Mouse (Mus musculus): ENCODE results near the gene Fhl2.

Fhl2 gene

DNA sequence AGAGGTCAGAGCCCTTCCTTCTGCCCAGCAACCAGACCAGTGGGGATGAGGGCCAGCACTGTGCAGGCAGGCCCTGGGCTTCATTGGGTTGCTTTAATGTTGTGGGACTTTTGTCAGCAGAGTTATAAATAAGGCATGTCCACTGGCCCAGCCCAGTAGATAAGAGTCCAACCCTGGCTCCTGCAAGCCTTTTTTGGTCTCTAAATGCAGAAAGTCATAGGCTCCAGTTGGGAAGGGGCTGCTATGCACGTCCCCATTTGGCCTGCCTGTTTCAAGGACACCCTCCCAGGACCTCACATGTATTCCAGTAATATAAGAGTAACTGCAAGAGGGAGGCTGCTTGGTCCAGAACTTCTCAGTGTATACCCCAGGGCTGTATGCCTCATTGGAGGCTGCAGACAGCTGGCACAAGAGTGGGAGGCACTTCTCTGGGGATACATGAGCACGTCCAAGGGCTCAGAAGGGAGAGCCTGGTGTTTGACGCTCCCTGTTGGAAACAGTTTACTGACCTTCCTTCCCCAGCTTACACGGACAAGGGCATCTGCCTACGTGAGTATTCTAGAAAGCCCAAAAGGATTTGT lies at the start of gene Fhl2:
Fhl2 (minus strand) TSS at position 324 of the 581 bp plus-strand sequence.
- DNase-seq (ENCODE audit: low spot score in 2 of 2): no peak

DNA sequence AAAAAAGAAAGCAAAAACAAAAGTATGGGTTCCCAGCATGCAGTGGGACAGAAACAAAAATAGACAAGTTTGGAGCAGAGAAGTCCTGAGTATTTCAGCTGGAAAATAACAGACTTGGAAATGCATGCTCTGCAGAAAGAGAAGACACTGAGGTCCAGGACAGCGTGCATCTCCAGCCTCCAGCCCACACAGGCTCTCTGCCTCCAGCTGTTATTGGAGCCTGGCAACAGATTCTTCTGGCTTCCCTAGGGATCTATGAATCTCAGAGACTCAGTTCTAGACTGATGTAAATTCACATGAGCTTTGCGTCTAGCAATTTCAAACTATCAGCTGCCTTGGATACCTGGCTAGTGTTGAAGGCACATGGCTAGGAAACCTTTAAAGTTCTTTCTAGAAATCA lies 48.2 kb upstream of the Fhl2 start:
- no peak for DNase-seq (ENCODE audit: low spot score in 2 of 2)

DNA sequence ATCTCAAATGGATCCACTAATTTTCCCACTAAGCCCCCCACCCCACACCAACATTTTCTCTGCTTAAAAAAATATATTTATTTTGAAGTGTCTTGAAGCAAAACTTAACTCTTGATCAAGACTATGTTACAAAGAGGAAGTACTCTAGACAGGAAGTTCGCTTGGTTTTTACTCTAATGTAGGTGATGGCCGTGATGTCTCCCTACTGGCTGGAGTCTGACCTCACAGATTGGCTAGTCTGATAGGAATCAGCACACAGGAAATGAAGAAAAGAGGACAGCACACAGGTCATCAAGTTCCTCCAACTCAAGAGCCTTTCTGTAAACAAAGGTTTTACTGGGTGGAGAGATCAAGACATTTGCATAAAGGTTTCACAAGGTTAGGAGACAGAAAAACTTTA lies 44.4 kb upstream of the Fhl2 start:
- no peak for DNase-seq (ENCODE audit: low spot score in 2 of 2)

DNA sequence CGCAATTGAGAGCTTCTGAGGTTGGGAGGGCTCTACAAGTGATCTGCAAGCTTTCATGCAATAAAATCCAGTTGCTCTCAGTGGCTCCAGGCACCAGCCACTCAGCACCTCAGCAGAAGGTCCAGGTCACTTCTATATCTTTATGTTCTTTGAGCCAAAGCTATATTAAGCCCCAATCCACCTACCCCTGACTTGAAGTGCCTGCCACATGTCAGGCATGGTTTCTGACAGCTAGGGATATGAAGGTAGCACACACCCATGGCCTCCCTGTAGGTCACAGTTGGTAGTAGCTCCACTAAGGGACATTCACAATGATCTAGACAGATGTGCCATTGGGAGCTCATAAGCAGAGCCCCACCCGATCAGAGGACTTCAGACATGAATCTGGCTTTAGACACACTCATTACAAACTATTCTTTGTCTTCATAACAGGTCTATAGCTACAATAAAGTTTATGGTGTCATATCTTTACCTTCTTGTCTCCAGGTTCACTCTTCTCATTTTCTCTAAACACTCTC lies 43.1 kb upstream of the Fhl2 start:
- no peak for DNase-seq (ENCODE audit: low spot score in 2 of 2)

DNA sequence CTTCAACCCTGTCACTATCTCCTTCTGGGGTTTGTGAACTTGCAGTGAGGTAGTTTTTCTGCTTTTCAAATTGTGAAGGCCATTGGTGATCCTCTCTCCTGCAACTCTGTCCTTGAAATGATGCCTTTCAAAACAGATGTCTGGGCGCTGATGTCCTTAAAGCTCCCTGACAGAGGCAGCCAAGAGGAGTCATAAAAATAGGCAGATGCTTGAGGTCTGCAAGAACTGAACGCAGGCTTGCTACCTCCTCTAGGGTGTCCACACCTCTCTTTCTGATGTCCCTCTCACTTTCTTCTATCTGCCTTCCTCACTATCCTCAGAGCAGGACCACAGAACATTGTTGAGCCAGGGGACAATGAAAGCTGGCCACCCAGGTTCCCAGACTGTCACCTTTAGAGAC lies 41.7 kb upstream of the Fhl2 start:
- no peak for DNase-seq (ENCODE audit: low spot score in 2 of 2)

DNA sequence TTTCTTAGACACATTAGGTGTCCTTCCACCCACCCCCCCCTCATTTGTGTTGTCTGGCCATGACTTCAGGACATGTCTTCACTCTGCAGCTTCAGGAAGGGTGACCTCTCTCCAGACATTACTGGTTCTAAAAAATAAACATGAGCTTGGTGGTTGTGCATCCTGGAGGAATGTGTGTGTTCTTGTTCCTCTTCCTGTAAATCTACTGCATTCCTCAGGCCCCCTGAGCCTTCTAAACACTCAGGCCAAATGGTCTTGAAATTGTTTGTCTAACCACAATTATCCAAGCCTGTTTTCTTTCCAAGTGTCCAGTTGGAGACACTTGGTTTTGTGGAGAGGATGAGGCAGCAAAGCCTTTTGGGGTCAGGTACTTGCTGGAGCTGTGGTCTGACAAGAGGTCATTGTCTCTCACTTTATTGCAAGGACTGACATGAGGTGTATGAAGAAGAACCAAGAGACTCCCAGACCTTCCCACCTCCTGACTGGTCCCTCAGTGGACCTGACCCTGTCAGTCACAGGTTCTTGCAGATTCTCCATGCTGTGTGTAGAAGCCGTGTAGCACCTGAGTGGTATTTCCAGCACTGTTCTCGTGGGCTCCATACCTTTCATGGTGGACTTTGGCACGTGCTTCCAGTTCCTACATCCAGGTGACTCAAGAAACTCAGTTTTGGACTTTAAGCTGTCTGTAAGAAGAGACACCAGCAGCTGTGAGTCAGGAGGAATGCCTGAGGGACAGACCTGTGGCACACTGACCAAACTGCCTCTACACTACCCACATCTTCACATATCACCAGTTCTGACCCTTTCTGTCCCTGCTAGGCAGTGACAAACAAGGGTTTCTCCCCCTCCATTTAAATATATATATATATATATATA lies 40.8 kb upstream of the Fhl2 start:
- no peak for DNase-seq (ENCODE audit: low spot score in 2 of 2)

DNA sequence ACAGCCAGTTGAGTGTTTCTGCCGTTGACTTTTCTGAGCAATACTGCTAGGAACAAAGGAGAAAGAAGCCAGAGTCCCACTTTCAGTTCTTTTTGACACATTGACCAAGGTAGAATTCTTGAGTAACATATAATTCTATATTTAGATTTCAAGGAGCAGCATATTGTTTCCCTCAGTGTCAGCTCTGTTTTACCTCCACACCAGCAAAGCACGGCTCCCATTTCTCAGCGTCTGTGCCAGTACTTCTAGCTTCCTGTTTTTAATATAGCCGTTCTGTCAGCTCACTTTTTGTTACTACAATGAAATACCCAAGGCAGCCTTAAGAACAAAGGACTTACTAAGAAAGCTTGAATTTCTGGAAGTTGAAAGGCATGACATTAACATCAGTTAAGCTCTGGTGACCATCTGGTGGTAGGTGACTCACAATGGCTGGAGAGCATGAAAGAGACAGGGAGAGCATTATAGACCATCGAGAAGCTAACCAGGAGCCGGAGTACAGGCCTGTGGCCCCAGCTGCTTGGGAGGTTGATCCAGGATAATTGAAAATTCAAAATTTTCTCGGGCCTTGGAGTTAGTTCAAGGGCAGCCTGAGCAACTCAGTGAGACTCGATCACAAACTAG lies 28.9 kb upstream of the Fhl2 start:
- no peak for DNase-seq (ENCODE audit: low spot score in 2 of 2)

DNA sequence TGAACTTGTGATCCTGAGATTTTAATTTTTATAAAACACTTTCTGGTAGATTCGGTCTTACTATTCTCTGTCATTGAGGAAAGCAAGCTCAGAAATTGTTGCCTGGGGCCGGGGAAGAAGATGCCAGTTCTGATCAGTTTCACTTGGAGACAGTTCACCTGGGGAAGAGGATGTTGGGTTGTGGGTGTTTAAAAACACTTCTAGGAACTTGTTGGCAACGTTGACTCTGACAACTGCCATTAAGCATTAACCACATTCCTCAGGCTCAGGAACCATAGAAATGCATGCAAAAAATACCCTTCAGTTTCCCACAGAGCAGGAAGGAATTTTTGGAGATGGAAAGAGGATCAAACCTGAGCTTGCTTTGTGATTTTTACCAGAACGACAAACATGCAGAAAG lies 28.2 kb upstream of the Fhl2 start:
- DNase-seq (ENCODE audit: low spot score in 2 of 2): no peak

DNA sequence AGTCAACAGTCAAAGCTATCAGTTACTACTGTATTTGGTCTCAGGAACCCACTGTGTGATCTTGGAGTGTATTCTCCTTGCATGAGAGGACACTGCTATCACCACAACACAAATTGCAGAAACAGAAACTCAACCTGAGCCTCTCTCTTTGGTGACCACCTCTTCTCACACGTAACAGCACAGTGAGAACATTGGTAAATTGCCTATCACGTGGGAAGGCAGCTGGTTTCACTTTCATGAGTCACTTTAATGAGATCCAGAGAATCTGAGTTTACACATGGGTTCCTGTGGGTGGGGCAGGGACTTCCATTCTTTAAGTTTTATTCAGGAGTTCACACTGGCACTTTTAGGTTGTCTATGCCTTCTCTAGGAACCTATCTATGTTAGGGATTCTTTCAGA lies 27.4 kb upstream of the Fhl2 start:
- DNase-seq (ENCODE audit: low spot score in 2 of 2): no peak

DNA sequence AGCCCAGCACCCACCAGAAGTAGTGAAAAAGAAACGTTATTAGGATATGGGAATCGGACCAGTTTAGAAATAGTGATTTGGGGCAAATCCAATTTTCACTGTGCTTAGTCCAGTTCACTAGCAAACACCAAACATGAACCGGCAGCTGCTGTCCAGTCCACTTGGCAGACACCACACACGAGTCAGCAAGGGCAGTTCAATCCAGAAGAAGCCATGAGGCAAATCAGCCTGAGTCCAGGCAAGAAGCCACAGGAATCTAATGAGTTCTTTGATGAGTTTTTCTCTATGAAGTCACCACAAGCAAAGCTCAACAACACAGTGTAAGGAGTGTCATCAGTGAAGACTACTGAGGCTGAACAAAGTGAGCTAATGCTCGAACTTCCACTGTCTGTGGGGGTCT lies 26.3 kb upstream of the Fhl2 start:
- DNase-seq (ENCODE audit: low spot score in 2 of 2): no peak

DNA sequence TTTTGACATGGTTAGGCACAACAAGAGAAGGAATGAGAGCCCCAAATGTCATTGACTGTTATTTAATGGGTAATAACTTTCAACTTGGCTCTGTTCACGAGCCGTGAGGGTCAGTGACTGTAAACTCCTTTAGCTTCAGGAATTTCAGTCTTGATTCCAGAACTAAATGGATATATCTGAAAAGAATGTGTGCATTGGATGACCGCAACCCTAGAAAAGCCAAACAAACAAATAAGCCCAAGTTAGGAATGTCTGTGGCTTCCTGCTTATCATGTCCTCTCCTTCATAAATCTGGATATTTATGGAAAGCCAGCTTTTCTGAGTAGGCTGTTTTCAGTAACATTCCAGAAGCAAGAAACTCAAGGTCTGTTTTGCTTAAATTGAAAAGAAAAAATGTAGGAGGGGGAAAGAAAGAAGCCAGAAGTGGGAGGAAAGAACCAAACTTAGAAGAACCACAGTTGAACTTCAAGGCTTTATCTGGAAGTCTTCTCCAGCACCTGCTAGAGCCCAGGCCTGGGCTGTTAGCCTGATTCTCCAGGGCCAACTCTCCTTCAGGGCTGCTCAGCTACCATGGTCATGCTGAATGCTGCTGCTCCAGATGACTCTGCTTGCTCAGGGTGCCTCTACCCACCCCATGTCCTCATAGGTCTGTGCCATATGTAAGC lies 21.4 kb upstream of the Fhl2 start:
- DNase-seq (ENCODE audit: low spot score in 2 of 2): no peak

DNA sequence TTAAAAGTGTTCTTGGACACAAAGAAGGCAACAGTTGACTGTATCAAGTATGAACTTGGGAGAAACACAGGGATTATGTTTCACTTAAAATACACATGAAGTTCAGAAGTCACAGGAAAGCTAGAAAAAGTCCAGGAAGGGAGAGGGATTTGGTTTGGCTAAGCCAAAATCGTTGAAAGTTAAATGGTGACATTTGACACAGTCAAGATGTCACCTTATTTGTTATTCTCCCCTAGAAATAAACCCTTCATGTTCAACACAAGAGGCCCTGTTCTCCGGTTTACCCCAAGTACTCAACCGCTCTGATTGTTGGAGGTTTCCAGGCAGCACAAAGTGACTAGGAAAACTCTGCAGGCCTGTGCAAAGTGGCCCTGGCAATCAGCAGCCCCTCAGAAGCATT lies 18.8 kb upstream of the Fhl2 start:
- DNase-seq (ENCODE audit: low spot score in 2 of 2): no peak

DNA sequence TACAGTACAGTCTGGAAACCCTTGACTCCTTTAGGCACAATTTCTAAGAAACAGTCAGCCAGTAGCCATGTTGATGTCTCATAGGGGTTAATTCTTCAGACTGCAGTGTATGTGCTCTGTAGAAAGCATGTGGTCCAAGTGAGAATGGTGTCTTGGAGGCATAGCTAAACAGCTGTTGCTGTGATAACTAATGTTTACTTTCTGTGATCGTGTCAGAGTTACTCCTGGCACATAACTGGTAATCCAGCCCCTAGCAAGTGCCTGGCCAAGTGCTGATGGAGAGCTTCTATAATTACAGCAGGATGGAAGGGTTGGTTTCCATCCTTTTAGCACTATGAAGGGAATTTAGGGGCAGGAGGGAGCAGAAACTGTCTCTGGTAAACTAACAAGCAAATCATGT lies 14.5 kb upstream of the Fhl2 start:
- no peak for DNase-seq (ENCODE audit: low spot score in 2 of 2)

DNA sequence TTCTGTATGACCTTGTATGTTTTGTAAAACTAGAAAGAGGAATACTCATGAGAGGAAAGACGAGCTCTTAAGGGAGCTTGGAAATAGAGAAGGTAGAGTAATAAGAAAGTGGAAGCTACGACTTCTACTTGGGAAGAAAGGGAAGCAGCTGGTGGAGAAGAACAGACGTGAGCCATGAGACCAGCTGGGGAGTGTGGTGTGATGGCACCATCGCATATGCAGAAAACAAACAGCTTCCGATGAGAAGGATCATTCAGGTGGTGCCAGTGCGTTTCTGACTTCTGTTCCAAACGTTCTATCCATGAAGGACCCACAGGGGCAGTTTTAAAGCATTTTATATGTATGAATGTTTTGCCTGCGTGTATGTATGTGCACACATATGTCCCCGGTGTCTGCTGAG lies 13.5 kb upstream of the Fhl2 start:
- DNase-seq (ENCODE audit: low spot score in 2 of 2): no peak

DNA sequence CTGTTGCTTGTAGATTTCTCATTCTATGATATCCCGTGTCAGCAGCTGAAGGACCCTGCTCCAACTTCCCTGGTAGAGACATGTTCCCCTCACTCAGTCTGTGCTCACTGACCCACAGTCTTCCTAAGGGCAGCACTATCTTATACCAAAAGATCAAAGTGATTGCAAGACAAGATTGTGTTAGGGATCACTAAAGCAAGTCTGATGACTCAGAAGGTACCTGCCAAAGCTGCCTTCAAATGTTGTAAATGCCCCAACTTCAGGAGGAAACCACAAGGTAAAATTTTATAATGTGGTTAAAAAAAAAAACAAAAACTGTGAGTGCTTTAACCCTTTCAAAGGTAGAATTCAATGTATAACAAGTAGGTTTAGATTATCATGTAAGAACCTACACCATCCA lies 10.4 kb upstream of the Fhl2 start:
- no peak for DNase-seq (ENCODE audit: low spot score in 2 of 2)

DNA sequence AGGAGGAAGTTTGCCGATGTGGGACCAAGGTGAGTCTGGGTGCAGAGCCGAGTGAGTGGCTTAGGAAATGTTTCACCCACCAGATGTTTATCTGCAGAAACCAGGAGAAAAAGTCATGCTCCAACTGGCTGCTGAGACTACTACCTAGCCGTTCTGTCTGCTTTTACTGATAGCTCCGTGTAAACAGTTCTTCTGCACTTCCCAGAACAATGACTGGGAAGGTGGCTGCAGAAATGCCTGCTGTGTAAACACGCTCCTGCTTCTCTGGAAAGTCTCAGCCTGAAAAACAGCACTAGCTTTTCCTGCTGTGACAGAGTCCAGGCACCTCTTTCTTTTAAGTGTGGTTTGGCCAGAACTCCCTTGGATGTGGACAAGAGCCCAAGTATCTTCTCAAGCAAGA lies 6.5 kb upstream of the Fhl2 start:
- DNase-seq (ENCODE audit: low spot score in 2 of 2): no peak

DNA sequence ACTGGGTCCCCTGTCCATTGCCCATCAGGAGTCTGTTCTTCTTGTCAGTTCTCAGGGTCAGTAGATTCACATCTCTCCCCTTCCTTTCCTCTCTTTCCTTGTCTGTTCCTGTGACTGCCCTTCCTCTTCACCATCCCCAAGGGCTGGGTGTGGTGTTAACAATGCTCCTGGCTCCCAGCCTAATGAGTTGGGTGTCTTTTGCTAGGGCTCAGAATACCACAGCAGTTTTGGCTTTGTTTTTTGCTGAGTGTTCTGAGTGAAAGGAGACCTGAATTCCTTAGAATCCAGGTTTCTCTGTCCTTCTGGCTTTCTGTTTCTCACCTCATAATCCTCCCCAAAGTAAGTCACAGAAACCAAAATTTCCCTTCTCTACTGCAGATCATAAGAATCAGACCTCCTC lies 5.4 kb upstream of the Fhl2 start:
- DNase-seq (ENCODE audit: low spot score in 2 of 2): no peak

DNA sequence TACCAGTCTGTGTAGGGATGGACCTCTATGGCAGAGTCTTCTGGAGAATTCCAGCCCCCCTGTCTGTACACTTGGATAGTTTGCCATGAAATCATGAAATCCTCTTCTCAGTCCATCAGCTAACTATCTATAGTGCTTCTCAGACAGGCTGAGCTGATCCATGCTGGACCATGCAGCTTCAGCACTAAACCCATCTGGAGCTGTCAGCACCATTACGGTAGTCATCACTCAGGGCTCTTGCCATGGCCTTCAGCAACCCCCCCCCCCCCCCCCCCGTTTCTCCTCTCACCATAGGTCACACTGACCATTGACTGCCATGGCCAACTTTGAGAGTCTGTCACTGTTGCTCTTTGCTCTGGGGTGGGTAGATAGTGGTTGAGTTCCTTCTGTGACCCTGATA lies 5.0 kb upstream of the Fhl2 start:
- DNase-seq (ENCODE audit: low spot score in 2 of 2): no peak

DNA sequence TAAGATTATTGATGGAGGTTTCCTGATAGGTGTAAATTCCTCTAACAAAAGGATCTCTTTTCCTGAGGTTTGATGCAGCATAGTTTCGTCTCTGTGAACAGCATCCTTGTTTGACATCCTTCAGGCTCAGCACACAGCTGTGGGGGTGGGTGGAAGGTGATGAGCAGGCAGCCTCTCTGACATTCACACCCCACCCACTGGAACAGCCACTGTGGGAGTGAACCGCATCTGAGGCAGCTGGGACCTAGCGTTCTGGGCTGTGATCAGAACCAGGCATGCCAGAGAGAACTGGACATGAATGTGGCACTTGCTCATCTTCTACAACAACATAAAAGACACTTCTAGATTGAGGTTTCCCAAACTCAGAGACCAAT lies 3.1 kb upstream of the Fhl2 start:
- peak; percentile 46 to 59 for DNase-seq (ENCODE audit: low spot score in 2 of 2)

DNA sequence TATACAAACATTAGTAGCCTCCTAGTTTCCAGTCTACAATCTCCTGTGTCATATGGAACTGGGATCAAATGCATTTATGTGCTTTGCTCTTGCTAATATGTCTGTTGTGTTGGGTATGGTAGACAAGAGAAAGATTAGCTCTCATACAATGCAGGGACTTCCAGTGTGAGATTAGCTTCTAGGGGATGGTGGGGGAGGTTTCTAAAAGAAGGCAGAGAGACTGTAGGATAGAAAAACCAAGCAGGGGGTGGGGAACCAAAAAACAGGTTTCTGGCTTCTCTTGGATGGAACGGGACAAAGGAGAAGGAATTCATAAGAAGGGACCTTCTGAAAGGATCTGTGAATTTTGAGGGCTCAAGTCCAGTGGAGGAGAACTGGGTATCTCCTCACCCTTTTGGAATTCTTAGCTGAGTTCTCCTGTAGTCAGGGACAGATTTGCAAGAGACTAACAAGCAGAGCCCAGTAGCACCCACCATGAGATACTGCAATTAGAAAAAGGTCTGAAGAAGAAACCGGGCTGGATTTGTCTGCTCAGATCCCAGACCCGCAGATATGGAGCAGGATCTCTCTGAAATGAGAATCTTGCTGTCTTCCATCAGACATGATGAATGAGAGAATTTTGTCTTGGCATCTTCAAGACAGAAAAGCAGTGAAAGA lies 2.6 kb upstream of the Fhl2 start:
- DNase-seq (ENCODE audit: low spot score in 2 of 2): no peak

DNA sequence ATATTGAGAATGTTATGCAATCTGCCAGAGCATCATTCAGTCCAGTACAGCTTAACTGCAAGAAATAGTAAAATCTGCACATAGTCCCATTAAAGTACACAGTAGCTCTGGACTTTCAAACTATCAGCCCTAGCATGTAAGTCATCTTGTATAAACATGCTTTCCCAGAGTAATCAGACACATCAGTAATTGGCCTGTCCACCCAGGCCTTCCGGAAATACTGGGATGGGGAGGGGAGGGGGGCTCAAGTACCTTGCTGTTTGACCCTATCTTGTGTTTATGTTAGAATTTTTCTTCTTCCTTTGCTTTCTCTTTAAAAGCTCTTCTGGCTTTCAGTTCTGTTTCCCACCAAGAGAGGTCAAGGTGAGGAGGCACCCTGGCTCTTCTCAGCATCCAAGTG lies 725 bp downstream of the Fhl2 start:
- DNase-seq (ENCODE audit: low spot score in 2 of 2): no peak

DNA sequence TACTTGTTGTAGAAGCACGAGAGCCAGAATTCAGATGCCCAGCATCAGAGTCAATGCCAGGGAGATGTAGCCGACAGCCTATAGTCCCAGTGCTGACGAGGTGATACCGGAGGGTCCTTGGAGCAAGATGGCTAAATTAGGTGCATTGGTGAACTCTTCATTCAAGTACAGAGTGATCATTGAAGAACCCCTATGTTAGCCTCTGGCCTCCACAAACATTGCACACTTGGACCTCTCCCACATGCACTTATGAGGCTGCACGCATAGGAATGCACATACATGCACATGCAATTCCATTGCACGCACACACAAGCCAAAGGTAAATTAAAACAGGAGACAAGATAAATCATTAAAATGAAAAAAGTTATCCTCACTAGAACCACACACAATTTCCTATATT lies 3.4 kb downstream of the Fhl2 start:
- DNase-seq (ENCODE audit: low spot score in 2 of 2): no peak

Data from frontal cortex, postnatal 25 days (tissue).